Mouse (Mus musculus) embryonic facial prominence, embryonic 13.5 days (tissue): ENCODE measurements around the gene Best2. TPM values are rescaled to one million over a fixed set of nuclear protein-coding genes. Genes with fewer than 3 reads are reported as not detected.

Experiments
- ATAC-seq: fragments of 200-750 bp; cut with Nextera tagmentation; 2 replicates; pipeline ENCODE4 v1.8.0; 2017; ENCODE audit warnings: low read depth; ENCODE audit not compliant: insufficient number of reproducible peaks, insufficient read depth, low FRiP score, low TSS enrichment
- H3K27ac ChIP-seq: fragments of 300-500 bp; sonication (generic); 2 replicates; pipeline ENCODE4 v1.5.1; 2015; ENCODE audit warnings: moderate library complexity, mild to moderate bottlenecking, inconsistent platforms
- H3K27me3 ChIP-seq: fragments of 300-500 bp; sonication (generic); 2 replicates; pipeline ENCODE4 v1.6.1; 2015; ENCODE audit warnings: mild to moderate bottlenecking, inconsistent platforms
- H3K36me3 ChIP-seq: fragments of 300-500 bp; sonication (generic); 2 replicates; pipeline ENCODE4 v1.6.1; 2015; ENCODE audit warnings: mild to moderate bottlenecking, inconsistent platforms
- H3K4me1 ChIP-seq: fragments of 300-500 bp; sonication (generic); 2 replicates; pipeline ENCODE4 v1.6.1; 2015; ENCODE audit warnings: inconsistent platforms
- H3K4me2 ChIP-seq: fragments of 300-500 bp; sonication (generic); 2 replicates; pipeline ENCODE4 v1.6.1; 2015; ENCODE audit warnings: moderate library complexity, mild to moderate bottlenecking, inconsistent platforms
- H3K4me3 ChIP-seq: fragments of 300-500 bp; sonication (generic); 2 replicates; pipeline ENCODE4 v1.5.1; 2015; ENCODE audit warnings: mild to moderate bottlenecking, inconsistent platforms
- H3K9ac ChIP-seq: fragments of 300-500 bp; sonication (generic); 2 replicates; pipeline ENCODE4 v1.6.1; 2015; ENCODE audit warnings: mild to moderate bottlenecking, inconsistent platforms
- H3K9me3 ChIP-seq: fragments of 300-500 bp; sonication (generic); 2 replicates; pipeline ENCODE4 v1.6.1; 2016; ENCODE audit warnings: inconsistent platforms
- WGBS: fragments of 180-500 bp; shearing (Covaris S2); methylation state at CpG from one replicate; pipeline ENCODE4 v1.1.7; 2015; ENCODE audit warnings: mixed read lengths; 5-methylcytosine and 5-hydroxymethylcytosine counted together
- polyA plus RNA-seq: library from polyadenylated mRNA; unstranded; fragments of >200 nt; fragmentation: Nextera tagmentation; extraction: Ambion mirVana; gene quantifications from 2 replicates; pipeline ENCODE4 v1.2.1, GENCODE M21; 2015

Best2 gene
- polyA plus RNA-seq, 1 experiment from 2014 or later = 0.14 TPM

DNA sequence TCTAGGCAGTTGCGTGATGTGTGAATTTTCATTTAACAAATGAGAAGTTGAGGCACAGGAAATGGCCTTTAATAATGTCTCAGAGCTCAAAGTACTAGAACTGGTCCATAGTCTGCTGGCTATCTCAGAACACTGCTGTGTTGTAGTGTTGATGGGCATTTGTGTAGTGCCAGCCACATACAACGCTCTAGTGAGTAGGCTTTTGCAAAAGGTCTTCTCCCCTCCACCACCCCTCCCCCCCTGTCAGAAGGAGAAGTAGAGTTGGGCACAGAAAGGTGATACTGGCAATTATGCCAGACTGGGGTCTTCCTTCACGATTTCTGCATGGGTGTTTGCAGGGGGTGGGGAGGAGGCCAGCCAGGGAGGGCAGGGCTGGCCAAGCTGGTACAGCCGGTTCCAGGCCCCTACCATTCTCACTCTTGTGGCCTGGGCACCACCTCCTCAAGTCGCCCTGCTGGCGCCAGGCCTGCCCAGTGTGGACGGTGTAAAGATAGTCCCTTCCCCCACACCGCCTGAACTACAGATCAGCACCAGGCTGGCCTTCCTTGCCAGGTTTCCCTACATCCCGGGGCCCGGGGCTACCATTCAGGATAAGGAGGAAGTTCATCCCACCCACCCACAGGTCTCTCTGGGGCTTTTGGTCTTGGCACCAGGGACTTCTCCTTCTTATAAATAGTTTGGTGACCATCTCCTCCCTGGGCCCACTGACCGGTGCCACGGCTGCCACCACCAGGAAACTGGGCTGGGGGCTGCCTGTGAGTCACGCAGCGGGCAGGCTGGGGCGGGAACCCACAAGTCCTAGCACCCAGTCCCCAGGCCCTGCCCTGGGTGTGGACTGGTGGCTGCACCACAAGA, 32.5 kb downstream of the Best2 start:
- Histone ChIP-seq H3K9ac (no peak overlapping the region), H3K4me2 (no peak overlapping the region), H3K36me3 (no peaks in the 10 kb centered on the region), H3K4me1 (peaks cover 82% of the 10 kb centered on the region), H3K9me3 (no peaks in the 10 kb centered on the region), H3K27ac (peak overlapping the region; percentile 68), H3K4me3 (no peak overlapping the region), H3K27me3 (peaks cover 54% of the 10 kb centered on the region)
- WGBS = 71% methylated on average over 15 of the region's 15 CpGs
- no peak for ATAC-seq

DNA sequence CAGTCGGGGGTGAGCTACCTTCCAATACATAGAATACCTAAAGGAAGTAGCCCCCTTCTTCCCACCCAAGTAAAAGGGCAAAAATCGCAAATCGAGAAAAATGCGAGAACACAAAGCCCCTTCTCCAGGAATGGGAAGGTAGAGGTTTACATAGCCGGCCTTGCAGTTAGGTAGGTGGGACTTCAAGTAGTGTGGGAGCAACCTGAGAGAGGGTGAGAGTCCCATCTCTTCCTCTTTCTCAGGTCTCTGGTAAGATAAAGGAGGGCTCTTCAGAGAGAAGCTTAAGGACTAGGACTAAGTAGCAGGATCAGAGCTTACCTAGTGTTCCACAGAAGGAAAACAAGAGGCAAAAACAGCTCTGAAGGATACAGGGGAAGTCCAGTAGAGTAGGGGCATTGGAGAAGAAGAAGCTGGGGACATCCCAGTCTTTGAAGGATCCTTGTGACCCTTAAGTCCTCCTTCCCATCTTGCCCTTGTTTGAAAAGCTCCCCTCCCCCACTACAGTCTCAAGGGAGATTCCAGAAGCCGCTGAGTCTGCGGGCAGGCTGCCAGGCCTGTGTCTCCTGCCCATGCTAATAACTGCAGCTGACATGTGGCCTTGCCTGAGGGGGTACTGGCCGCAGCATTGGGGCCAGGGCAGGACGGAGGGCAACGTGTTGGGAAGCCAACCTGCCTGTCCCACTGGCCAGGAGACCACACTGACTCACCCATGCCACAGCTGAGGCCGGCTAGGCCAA, 33.5 kb downstream of the Best2 start:
- peaks cover 84% of the 10 kb centered on the region for H3K4me1 ChIP-seq
- no peak overlapping the region; the same call in 1 of the 2 replicates for H3K4me3 ChIP-seq
- H3K4me2 ChIP-seq = peak overlapping the region; percentile 100
- no peaks in the 10 kb centered on the region for H3K9me3 ChIP-seq
- H3K36me3 ChIP-seq = no peaks in the 10 kb centered on the region
- H3K9ac ChIP-seq = peak overlapping the region; percentile 28
- ATAC-seq = no peak
- H3K27me3 ChIP-seq = peaks cover 49% of the 10 kb centered on the region
- WGBS = 28% methylated on average over 11 of the region's 11 CpGs
- peak overlapping the region; percentile 30 for H3K27ac ChIP-seq

DNA sequence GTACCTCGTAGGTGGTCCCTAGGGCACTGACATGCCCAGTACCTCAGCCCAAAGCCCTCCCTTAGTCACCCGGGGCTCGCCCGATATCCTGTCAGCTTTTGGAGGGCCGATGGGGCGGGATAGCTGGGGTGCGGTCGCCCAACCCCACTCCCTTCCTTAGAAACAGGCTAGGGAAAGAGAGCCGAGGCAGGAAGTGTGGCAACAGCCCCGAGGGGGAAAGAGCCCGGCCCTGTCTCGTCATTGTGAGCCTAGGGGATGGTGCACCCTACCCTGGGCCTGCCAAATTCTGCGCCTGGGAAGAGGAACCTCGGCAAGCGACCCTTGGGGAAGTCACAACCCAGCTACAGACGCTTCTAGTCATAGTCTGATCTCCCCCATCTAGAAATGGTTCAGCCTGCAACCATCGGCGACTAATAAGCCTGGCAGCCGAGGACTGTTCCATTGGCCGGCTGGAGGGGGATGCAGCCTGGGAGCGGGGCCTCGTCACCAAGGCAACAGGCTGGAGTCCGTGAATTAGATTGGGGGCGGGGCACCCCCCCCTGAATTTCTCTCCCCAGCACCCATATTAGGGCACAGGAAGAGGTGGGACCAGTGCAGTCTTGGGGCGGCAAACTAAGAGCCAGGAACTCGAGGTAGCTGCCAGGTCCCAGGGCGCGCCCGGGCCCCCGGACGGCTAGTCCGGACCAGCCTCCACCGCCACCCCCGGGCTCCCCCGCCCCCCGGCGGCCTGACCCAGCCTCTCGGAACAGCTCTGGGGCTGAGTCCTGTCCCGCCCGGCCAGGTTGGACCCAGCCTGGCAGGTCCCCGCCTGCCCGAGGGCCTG, 34.5 kb downstream of the Best2 start:
- H3K4me1 ChIP-seq = peaks cover 84% of the 10 kb centered on the region
- no peaks in the 10 kb centered on the region for H3K36me3 ChIP-seq
- H3K27ac ChIP-seq = peak overlapping the region; percentile 60
- H3K27me3 ChIP-seq = peaks cover 40% of the 10 kb centered on the region
- ATAC-seq = peak; percentile 27; the same call in 1 of the 2 replicates
- H3K4me3 ChIP-seq = peak overlapping the region; percentile 60
- H3K9ac ChIP-seq = peak overlapping the region; percentile 59
- H3K9me3 ChIP-seq = no peaks in the 10 kb centered on the region
- WGBS = 1% methylated on average over 42 of the region's 42 CpGs
- peak overlapping the region; percentile 100 for H3K4me2 ChIP-seq

DNA sequence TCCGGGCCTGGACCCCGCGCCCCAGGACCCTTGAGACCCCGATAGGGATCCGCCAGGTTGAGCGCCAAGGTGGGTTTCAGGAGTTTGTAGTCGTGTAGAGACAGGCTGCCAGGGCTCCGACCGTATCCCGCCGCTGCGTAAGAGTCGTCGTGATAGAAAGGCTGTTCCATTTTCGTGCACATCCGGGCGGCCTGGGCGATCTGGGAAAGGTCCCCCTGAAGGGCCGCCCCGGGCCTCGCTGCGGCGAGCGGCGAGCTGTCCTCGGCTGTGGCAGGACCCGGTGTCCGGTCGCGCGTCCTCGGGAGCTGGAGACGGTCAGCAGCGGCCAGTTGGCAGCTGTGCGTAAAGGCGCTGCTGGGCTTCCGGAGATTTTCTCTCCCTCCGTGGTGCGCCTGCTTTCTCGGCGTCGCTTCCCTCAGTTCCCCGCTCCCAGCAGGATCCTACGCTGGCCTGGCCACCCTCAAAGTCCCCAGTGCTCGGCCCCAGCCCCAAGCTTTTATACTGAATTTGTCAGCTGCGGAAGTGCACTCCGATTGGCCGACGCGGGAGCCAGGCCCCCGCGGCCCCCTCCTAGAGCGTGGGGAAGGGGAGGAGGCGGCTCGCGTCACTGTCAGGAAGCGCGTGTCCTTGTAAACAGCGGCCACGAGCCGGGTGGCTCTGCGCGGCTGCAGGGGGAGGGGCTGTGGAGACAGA, 35.9 kb downstream of the Best2 start, which contains the start of gene Junb:
TSS of gene Junb (minus strand) at position 471 of the 693 bp plus-strand sequence.
- no peaks in the 10 kb centered on the region for H3K9me3 ChIP-seq
- peak within 1 kb of the TSS; percentile 100 for H3K4me2 ChIP-seq
- under 1% methylated on average over 63 of the region's 63 CpGs for WGBS
- H3K4me3 ChIP-seq = peak within 1 kb of the TSS; percentile 60
- ATAC-seq = peak; percentile 13; the same call in 1 of the 2 replicates
- peak within 1 kb of the TSS; percentile 74 for H3K27ac ChIP-seq
- H3K27me3 ChIP-seq = peaks cover 32% of the 10 kb centered on the region
- H3K36me3 ChIP-seq = peaks cover 10% of the 10 kb centered on the region
- H3K9ac ChIP-seq = peak within 1 kb of the TSS; percentile 77
- peaks cover 82% of the 10 kb centered on the region for H3K4me1 ChIP-seq

DNA sequence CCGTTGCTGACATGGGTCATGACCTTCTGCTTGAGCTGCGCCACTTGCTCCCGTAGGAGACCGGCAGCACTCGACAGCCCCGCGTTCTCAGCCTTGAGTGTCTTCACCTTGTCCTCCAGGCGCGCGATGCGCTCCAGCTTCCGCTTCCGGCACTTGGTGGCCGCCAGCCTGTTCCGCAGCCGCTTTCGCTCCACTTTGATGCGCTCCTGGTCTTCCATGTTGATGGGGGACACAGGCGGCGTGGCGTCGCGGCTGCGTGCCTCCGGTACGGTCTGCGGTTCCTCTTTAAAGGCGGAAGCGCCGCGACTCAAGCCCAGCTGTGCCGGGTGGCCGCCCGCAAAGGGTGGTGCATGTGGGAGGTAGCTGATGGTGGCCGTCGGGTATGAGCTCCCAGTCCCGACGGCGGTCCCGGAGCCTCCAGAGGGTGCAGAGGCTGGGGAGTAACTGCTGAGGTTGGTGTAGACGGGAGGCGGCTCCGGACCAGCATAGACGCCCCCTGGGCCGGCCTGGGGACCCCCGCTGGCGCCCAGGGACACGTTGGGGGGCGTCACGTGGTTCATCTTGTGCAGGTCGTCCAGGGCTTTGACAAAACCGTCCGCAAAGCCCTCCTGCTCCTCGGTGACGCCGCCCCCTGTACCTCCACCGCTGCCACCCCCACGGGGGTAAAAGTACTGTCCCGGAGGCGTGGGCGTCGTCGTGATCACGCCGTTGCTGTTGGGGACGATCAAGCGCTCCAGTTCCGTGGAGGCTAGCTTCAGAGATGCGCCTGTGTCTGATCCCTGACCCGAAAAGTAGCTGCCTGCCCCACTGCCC, 36.7 kb downstream of the Best2 start:
- under 1% methylated on average over 70 of the region's 70 CpGs for WGBS

DNA sequence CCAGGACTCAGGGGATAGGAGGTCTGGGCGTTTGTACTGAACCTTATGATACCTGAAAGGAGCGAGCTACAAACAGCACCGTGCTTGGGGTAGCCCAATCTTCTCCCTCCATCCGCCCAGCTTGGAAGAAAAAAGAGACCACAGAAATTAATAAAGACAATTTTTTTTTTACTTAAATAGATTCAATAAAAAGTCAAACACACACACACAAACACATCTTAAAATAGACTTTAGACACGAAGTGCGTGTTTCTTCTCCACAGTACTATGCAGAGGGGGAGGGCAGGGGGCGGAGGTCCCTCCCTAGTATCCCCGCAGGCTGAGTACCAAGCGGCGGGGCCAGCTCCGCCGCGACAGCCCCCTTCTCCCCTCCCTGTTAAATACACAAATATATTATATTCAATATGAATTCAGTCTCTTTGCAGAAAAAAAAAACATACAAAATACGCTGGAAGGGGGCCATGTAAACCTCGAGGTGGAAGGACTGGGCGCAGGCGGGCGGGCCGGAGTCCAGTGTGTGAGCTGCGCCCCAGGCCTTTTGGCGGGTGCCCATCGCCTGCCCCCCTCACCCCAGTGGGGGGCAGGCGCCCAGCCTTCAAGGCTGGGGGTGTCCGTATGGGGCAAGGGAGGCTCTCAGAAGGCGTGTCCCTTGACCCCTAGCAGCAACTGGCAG, 37.4 kb downstream of the Best2 start:
- WGBS = 3% methylated on average over 25 of the region's 25 CpGs
- H3K4me2 ChIP-seq = peak overlapping the region; percentile 100
- peak overlapping the region; percentile 60 for H3K4me3 ChIP-seq
- ATAC-seq = no peak
- peak overlapping the region; percentile 51; the same call in 1 of the 2 replicates for H3K27ac ChIP-seq
- H3K4me1 ChIP-seq = peaks cover 74% of the 10 kb centered on the region
- H3K27me3 ChIP-seq = peaks cover 32% of the 10 kb centered on the region
- H3K36me3 ChIP-seq = peaks cover 25% of the 10 kb centered on the region
- peak overlapping the region; percentile 77 for H3K9ac ChIP-seq
- H3K9me3 ChIP-seq = no peaks in the 10 kb centered on the region

More for the DNA sequence above, 36.7 kb downstream of the Best2 start:
- peaks cover 81% of the 10 kb centered on the region for H3K4me1 ChIP-seq
- peak overlapping the region; percentile 74; the same call in 1 of the 2 replicates for H3K27ac ChIP-seq
- H3K36me3 ChIP-seq = peaks cover 18% of the 10 kb centered on the region
- H3K9me3 ChIP-seq = no peaks in the 10 kb centered on the region
- H3K4me2 ChIP-seq = peak overlapping the region; percentile 100
- peak overlapping the region; percentile 60 for H3K4me3 ChIP-seq
- no peak for ATAC-seq
- peaks cover 32% of the 10 kb centered on the region for H3K27me3 ChIP-seq
- peak overlapping the region; percentile 77 for H3K9ac ChIP-seq

DNA sequence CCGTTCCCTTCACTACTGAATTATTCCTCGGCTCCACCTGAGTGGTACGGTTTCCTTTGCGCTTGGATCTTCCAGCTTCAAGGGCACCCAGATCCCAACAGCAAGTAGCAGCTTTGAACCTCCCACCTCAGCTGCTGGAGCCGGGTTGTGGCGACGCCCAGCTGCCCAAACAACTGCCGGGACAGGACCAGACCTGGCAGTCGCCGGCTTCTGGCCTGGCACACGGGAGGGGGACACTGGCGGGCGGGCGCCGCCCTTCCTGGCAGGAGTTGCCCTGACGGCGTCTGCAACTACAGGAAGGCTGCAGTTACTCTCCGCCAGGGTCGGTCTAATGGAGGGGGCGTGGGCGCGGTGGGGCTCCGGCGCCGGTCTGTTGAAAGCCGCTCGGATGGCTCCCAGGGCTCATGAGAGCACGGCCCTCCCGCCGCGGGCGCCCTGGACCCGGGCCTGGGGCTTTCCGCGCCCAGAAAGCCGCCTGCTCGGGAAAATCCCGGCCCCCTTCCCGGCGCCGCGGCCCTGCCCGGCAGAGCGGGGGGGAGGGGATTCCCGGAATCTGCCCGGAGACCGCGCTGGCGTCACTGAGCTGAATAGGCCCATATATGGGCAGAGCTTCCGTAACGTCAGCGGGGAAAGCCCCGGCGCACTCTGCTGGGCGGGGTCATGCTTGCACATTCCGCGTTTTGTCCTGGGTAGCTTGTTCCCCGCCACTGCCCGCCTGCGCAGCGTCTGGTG, 38.1 kb downstream of the Best2 start:
- Histone ChIP-seq H3K36me3 (peaks cover 32% of the 10 kb centered on the region), H3K4me3 (peak overlapping the region; percentile 60), H3K27me3 (peaks cover 32% of the 10 kb centered on the region), H3K4me2 (peak overlapping the region; percentile 100), H3K4me1 (peaks cover 71% of the 10 kb centered on the region), H3K9ac (peak overlapping the region; percentile 77), H3K9me3 (no peaks in the 10 kb centered on the region), H3K27ac (peak overlapping the region; percentile 78)
- ATAC-seq = peak; percentile 80
- under 1% methylated on average over 51 of the region's 61 CpGs for WGBS

DNA sequence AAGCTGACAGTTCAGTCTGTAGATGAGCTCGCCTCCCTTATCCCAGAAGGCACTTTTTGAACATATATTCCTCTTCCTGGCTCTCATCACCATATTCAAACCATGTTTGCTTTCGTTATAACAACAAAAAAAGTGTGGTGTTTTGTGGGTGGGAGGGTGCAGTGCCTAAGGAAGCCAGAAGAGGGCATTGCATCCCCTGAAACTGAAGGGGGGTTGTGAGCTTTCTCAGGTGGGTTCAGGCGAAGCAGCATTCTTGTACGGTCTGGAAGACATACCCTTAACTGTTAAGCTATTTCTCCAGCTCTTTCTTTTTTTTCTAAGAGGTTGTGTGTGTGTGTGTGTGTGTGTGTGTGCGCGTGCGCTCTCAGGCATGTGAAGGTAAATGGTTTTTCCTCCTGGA, 38.9 kb downstream of the Best2 start:
- Histone ChIP-seq H3K4me2 (peak overlapping the region; percentile 100), H3K4me1 (peaks cover 71% of the 10 kb centered on the region), H3K36me3 (peaks cover 38% of the 10 kb centered on the region), H3K27me3 (peaks cover 32% of the 10 kb centered on the region), H3K4me3 (peak overlapping the region; percentile 60; the same call in 1 of the 2 replicates), H3K27ac (peak overlapping the region; percentile 78; the same call in 1 of the 2 replicates), H3K9ac (0 out of 2 replicates have a peak overlapping the region, but pooled peaks have one; percentile 77), H3K9me3 (no peaks in the 10 kb centered on the region)
- WGBS = 33% methylated on average over 7 of the region's 7 CpGs
- ATAC-seq = no peak

DNA sequence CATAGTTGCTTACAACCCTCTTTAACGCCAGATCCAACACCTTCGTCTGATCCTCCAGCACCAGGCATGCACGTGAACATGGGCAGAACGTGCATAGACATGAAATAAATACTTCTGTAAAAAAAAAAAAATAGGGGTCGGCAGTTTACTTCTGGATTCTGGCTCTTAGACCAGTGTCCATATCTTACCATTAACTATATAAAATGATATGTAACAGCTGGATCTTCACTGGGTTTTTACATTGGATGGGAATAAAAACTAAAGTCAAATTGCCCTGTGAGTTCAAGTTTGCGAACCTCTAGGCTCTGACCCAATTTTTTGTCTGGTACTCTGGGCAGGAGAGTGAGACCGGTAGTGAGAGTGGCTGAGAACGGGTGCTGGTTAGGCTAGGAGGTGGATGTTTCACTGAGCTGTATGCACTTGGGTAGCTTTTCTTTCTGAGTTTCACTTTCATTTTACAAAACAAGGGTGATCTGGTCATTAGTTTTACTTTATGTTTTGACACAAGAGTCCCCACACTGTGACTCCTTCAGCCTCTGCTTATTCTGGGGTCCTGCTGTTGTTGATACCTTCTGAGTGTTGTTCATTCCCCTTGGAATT, 39.7 kb downstream of the Best2 start:
- ATAC-seq = no peak
- peaks cover 38% of the 10 kb centered on the region for H3K36me3 ChIP-seq
- H3K4me3 ChIP-seq = no peak overlapping the region
- H3K27ac ChIP-seq = no peak overlapping the region; the same call in 1 of the 2 replicates
- 73% methylated on average over 8 of the region's 8 CpGs for WGBS
- no peak overlapping the region for H3K9ac ChIP-seq
- peaks cover 65% of the 10 kb centered on the region for H3K4me1 ChIP-seq
- peaks cover 31% of the 10 kb centered on the region for H3K27me3 ChIP-seq
- no peak overlapping the region for H3K4me2 ChIP-seq
- H3K9me3 ChIP-seq = no peaks in the 10 kb centered on the region
